Mouse (Mus musculus): Measurements from ENCODE around the gene Pdk1.

DNA sequence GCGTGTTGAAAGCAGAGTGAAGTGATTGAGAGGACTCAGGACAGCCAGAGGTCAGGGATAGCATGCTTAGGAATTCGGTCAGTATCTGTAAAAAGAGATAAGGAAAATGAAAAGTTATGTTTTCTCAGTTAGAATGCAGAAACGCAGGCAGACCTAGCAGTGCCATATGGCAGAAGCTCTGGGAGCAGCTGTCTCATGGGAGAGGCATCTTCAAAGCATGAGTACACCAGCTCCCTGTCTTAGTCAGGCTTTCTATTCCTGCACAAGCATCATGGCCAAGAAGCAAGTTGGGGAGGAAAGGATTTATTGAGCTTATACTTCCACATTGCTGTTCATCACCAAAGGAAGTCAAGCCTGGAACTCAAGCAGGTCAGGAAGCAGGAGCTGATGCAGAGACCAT lies 8.0 kb upstream of the Pdk1 start:
- TF ChIP-seq CTCF (IDR thresholded peaks at IDR 0.05; ENCODE audit: extremely low read depth, insufficient read depth, low read length) (no peak), POLR2A (IDR thresholded peaks at IDR 0.05; ENCODE audit: extremely low read depth, insufficient read depth, low read length) (no peak)

Data from cortical plate, adult 2 months (tissue).